Mouse (Mus musculus): ENCODE data around the gene Clrn3.

Clrn3 gene

DNA sequence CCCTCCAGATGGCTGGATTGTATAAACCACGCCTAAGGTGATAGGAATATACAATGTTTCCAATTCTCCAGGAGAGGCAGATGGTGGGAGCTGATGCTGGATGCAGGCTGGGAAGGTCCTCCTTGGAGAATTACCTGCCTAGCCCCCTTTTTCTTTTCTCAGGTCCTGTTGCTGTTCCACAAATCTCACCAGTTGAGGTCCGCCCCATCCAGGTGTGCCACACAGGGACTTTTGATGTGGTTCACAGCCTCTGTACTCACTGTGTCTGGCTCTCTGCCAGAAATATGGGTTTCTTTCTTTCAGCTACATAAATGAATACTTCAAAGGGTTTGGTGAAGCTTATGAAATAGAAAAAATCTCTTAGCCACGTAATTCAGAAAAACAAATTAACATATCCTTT is 13.8 kb upstream of the Clrn3 start:
- POLR2A ChIA-PET, result interaction anchor here in 1 of 4 experiments (0.6 kb wide), 1 partner anchor 198 kb away, joined by 3 read pairs; no protein-coding TSS in a partner anchor
- CTCF ChIA-PET, result interaction anchor here in 2 of 4 experiments (0.6 to 1.4 kb wide), 4 partner anchors 54 to 193 kb away, joined by 3 to 5 read pairs (median 4); no protein-coding TSS in a partner anchor

DNA sequence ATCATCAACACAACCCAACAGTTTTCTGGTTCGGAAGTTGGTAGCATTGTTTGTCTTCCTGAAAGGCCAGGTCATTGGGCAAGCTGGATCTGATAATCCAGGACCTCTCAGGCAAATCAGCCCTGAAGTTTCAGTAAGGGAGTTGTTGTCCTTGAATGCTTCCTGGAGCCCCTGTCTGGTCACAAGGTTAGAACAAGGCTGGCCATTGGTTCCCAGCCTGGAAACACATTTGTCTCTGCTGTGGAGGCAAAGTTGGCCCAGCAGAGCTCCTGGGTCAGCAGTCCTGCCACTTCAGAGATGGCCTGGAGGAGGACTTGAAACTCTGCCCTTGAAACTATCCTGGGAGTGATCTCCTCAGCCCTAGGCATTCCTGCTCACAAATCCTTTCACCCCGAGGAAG is 11.0 kb upstream of the Clrn3 start:
- POLR2A ChIA-PET, result no interaction called here
- CTCF ChIA-PET, result interaction anchor here in 3 of 4 experiments (3.4 to 5.6 kb wide), 5 partner anchors 85 to 196 kb away, joined by 24 to 99 read pairs (median 75); no protein-coding TSS in a partner anchor

DNA sequence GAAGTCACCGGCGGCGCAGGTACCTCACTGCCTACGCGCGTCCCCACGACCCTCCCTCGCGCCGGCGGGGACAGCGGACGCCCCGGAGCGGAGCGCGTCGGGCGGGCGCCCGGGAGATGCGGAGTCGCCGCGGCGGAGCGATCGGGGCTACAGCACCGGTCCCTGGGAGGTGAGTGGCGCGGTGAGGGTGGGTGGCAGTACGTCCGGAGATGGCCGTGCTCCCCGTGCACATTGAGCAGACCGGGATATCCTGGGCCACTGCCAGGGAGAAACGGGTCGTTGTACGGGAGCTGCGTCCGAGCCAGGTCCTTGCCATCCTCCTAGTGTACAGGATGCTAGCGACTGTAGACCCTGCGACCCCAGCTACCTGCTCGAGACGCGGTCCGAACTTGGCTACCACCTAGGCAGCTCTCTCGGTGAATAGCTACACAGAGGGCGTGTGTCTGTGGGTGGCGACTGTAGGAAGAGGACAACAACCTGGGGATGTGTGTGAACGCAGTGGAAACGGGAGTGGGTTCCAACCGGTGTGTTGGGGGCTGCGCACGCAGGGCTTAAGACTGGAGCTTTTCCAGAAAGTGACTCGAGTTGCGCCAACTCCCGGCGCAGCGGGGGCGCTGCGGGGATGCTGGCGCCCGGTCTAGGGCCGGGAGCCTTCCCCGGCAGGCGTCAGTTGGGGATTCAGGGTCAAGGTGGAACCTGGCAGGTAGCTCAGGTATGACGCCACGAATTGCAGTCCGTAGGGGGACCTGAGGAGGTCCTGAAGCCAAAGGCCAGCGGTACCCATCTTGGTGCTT is 9.7 kb upstream of the Clrn3 start:
- POLR2A ChIA-PET, result interaction anchor here in 3 of 4 experiments (0.8 to 2.1 kb wide), 13 partner anchors 21 to 100 kb away, joined by 3 to 17 read pairs (median 3); no protein-coding TSS in a partner anchor

DNA sequence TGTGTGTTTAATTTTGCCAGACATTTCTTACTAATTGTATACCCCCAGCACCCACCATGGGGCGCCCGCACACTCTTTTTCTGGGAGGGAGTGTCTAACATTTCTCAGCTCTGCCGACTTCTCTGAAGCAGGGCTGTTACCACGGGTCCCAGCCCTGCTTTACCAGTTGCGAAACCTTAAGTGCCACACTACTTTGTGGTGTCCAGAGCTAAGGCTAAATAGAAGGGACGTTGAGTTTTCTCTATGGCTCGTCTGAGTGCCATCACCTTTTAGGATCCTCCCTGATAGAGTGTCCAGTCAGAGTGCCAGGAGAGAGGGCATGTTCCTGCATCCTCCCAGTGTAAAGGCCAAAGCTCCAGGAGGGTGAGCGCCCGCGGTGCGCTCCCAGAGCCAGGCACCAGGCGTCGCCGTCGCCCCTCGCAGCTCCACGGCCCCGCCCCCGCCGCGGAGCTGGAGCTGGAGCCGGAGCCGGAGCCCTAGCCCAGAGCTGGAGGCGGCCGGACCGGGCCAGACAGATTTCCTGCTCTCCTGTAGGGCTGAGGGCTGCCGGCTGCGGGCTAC is 9.0 kb upstream of the Clrn3 start, which contains the start of gene Ptpre:
Gene Ptpre, plus strand, starts transcription at position 141 of the 561 bp plus-strand sequence.
- CTCF ChIA-PET, result interaction anchor here (0.5 to 5.6 kb wide), 76 partner anchors 8 to 1782 kb away, joined by 3 to 99 read pairs (median 4); no protein-coding TSS in a partner anchor
- POLR2A ChIA-PET, result interaction anchor here (0.5 to 2.1 kb wide), 14 partner anchors 22 to 438 kb away, joined by 3 to 17 read pairs (median 4); no protein-coding TSS in a partner anchor

More for the DNA sequence above, 9.7 kb upstream of the Clrn3 start:
- CTCF ChIA-PET, result interaction anchor here (0.5 to 5.6 kb wide), 70 partner anchors 8 to 1781 kb away, joined by 3 to 99 read pairs (median 4); no protein-coding TSS in a partner anchor

DNA sequence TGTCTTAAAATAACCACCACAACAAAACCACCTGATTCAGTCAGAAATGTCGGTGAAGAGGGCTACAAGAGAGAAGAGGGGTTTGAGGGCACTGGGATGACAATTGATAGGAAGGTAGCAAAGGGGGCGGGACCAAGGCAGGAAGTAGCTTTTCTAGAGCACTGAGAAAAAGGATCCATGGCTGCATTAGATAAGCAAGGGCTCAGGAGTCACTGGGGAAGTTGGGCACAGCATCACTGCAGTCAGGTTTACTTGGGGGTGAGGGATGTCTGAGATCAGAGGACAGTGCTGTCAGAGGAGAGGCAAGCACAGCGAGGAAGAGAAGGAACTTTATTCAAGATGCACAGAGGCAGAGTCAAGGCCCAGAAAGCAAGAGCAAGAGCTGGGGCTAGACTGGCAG is 7.5 kb upstream of the Clrn3 start:
- ChIA-PET POLR2A (interaction anchor here in 1 of 4 experiments (0.7 to 0.8 kb wide), 2 partner anchors 89 kb away, joined by 3 to 4 read pairs; no protein-coding TSS in a partner anchor), CTCF (interaction anchor here (0.7 to 5.6 kb wide), 11 partner anchors 50 to 1020 kb away, joined by 3 to 99 read pairs (median 24); no protein-coding TSS in a partner anchor)

DNA sequence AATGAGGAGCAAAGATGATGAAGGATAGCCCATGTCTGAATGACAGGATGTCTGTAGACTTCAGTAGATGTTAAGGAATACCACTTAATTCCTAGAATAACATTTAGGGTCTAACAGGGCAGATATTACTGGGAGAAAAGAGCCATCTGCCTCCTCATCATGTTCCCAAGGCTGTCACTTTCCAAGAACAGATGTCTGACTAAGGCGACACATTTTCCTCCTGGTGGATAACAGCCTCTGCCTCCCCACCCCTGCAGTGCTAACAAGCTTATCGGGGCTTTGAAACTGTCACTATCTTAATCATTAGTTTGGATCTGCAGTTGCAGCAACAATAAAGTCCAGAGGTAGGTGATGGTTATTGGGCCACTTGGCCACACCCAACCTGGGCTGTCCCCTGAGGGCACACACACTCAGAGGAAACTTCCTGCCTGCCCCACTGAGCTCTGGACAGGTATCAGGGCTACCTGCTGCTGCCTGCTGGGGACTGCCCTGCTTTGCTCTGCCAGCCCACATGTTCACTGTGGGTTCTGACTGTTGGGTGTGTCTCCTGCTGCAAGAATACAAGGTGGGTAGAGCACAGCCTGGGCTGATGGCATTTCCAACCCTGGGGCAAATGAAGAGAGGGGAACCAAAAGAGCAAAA is 6.2 kb upstream of the Clrn3 start:
- CTCF ChIA-PET, result interaction anchor here in 2 of 4 experiments (0.6 to 5.6 kb wide), 2 partner anchors 36 to 98 kb away, joined by 4 to 75 read pairs; no protein-coding TSS in a partner anchor
- POLR2A ChIA-PET, result no interaction called here

DNA sequence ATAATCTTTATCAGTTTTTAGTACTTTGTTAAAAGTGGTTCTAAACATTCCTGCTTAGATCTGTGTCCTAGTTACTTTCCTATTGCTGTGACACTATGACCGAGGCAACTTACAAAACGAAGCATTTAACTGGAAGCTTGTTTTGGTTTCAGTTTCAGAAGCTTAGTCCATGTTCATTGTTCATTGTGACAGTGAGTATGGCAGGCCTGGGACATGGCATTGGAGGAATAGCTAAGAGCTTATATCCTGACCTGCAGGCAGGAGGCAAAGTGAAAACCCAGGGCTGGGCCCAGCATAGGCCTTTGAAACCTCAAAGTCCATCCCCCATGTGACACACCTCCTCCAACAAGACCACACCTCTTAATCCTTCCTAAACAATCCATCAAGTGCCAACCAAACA is 614 bp upstream of the Clrn3 start:
- CTCF ChIA-PET, result interaction anchor here in 2 of 4 experiments (0.8 to 1.0 kb wide), 2 partner anchors 9 to 207 kb away, joined by 3 read pairs; no protein-coding TSS in a partner anchor

DNA sequence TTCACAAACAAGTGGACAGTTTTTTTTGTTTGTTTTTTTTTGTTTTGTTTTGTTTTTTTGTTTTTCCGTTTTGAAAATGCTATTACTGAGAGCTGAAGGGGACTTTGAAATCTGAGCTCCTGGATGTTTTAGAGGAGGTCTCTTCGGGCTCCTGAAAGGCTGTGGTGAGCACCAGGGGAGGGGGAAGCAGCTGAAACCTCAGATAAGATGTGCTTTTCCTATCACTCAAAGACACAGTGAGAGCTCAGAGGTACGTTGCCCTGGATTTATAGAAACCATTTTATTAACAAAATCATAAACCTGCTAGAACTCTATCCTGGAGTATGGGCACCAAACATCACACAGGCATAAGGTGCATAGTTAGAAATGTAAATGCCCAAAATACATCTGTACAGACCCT is 1.3 kb downstream of the Clrn3 start:
- POLR2A ChIA-PET, result no interaction called here

More for the DNA sequence above, 614 bp upstream of the Clrn3 start:
- POLR2A ChIA-PET, result no interaction called here

DNA sequence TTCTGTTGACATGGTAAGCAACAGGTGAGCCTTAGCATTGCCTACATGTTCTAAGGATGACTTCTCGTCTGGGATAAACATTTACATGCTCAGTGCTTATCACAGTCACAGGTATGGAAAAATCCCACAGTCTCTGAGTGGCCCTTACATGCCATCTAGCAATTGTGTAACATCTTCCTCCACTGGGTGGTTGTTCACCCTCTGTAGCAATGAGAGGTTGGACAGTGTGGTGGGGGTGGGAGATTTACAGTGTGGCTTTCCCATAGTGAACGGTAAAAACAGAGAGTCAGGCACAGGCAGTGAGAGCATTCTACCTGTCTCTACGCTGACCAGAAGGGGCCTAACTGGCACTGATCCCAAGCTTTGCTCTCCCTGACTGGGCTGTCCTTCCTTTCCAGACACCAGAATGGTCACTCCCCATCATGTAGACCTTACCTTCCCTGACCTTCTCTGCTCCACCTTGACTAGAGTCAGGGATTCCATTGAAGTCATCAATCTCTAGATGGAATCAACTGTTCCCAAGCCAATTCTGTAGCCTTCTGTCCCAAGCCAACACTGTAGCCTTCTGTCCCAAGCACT is 1.8 kb downstream of the Clrn3 start:
- ChIA-PET CTCF (no interaction called here), POLR2A (no interaction called here)

More for the DNA sequence above, 1.3 kb downstream of the Clrn3 start:
- CTCF ChIA-PET, result no interaction called here

DNA sequence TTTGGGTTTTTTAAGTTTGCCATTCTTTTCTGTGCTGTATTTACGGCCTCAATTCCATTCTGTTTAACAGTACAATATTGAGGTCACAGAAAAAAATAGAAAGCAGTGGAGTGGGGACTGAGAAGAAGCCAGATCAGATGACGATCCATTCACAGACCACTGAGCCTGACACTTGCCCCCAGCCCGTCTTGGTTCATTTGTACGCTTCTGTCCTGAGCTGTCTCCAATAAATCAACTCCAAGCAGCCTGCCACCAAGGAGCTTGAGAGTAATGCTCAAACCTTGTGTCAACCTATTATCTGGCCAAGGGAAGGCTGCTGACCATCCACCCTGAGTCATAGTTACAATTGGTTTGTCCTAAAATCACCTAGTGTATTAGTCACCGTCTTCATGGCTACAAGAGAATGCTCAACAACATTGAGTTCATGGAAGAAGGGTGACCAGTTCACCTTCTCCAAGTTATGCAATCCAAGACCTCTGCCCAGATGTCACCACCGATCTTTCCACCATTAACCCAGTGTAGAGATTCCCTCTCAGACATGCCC is 4.0 kb downstream of the Clrn3 start:
- ChIA-PET POLR2A (no interaction called here), CTCF (interaction anchor here in 1 of 4 experiments (2.2 kb wide), 1 partner anchor 37 kb away, joined by 7 read pairs; no protein-coding TSS in a partner anchor)

DNA sequence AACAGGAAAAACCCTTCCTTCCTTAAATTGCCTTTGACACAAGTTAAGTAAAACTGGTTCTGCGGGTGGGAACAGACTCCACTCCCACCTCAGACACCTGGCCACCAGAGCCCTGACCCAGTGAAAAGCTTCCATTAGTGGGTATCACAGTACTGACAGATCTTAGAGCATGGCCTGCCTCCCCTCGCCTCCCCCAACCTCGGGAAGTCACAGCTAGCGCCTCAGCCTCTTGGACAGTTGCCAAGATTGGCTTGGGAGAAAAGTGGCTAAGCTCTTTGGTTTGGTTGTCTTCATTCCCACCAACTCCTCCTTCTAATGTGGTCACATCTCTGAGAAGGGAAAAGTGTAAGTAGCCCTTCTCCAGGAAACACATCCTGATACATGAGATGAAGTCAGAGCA is 4.5 kb downstream of the Clrn3 start:
- ChIA-PET POLR2A (no interaction called here), CTCF (interaction anchor here in 1 of 4 experiments (2.2 to 2.4 kb wide), 2 partner anchors 14 to 36 kb away, joined by 7 to 8 read pairs; partner anchors contain the start of gene Ptpre)

DNA sequence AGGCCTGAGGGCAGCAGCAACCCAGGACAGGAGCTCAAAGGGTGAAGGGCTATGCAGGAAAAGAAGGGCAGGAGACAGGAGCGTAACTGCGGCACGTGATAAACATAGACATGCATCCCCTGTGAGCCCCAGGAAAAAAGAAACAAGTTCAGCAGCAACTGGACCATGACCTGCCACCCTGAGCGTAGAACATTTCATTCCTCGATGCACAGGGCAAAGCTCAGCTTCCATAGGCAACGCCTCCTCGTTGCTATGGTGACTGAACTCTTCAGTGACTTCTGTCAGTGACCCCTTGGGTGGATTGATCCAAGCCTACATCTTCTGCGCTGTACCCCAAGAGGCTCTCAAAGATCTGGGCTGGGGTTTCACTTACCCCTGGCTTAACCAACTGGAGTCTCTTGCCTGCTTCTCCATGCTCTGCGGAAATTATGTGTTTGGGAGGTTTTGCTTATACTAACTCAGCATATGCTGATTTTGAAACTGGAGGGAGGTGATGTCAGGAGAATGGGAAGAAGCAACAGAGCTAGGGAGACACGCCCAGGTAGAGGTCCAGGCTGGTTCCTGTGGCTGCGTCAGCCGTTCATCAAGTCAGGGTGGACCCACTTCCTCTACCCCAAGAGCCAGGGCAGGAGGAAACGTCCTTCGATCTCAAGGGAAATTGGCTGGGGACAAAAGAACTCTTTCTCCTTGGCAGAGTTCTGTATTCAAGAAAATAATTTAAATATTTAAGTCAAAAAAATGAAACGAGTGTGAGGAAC is 6.5 kb downstream of the Clrn3 start:
- ChIA-PET CTCF (interaction anchor here in 3 of 4 experiments (0.7 to 2.4 kb wide), 4 partner anchors 16 to 432 kb away, joined by 3 to 8 read pairs (median 4); partner anchors contain the start of gene Ptpre (in 2 of the 3)), POLR2A (interaction anchor here in 1 of 4 experiments (0.7 kb wide), 1 partner anchor 174 kb away, joined by 3 read pairs; no protein-coding TSS in a partner anchor)

DNA sequence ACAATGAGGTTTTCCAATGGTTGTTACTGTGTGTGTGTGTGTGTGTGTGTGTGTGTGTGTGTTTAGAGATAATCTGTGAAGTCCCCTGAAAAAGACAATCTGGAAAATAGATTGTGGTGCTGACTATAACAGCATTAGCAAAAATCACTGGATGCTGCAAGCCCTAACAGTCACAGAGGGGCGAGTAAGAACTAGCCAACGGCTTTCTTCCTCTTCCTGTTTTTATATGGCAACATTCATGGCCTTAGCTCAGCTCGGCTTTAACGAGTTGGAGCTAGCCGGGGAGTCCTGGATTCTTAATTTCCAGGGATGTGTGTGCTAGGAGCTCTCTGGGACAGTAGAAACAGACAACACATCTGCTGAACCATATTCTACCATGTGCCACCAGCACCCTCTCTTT is 8.2 kb downstream of the Clrn3 start:
- ChIA-PET POLR2A (interaction anchor here in 1 of 4 experiments (0.6 to 1.2 kb wide), 2 partner anchors 12 to 1405 kb away, joined by 3 read pairs; no protein-coding TSS in a partner anchor), CTCF (interaction anchor here in 1 of 4 experiments (1.1 kb wide), 1 partner anchor 104 kb away, joined by 3 read pairs; no protein-coding TSS in a partner anchor)

DNA sequence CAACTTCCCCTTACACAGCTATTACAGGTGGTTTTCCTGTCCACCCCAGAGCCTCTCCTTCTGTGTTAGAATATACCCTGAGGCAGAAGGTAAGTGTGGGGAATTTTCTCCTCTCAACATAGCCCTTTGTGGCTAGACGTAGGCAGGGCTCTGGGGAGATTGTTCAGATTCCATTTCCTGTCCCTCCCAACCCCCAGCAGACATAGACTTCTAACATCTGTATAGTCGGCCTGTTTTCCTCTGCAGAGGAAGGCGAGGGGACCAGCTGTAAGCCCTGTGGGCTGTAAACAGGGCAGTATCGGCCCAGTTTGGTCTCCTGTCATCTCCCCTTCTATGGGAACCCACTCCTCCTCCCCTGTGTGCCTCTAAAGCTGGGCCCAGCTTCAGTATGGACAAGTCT is 11.3 kb downstream of the Clrn3 start:
- CTCF ChIA-PET, result interaction anchor here in 2 of 4 experiments (0.6 to 1.1 kb wide), 2 partner anchors 113 to 115 kb away, joined by 3 to 4 read pairs; no protein-coding TSS in a partner anchor
- POLR2A ChIA-PET, result no interaction called here

DNA sequence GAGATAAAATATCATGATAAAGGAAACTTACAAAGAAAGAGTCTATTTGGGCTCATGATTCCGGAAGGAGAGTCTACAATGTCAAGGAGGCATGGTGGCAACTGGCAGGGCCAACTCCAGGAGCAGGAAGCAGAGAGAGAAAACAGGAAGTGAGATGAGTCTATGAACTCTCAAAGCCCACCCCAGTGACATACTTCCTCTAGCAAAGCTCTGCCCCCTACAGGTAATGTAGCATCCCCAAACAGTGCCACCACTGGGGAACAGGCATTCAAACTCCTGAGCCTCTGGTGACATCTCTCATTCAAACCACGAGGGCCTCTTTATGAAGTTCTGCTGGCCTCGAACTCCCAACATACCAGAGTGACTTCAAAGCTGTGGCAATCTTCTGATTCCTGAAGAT is 16.7 kb downstream of the Clrn3 start:
- CTCF ChIA-PET, result no interaction called here
- POLR2A ChIA-PET, result no interaction called here

DNA sequence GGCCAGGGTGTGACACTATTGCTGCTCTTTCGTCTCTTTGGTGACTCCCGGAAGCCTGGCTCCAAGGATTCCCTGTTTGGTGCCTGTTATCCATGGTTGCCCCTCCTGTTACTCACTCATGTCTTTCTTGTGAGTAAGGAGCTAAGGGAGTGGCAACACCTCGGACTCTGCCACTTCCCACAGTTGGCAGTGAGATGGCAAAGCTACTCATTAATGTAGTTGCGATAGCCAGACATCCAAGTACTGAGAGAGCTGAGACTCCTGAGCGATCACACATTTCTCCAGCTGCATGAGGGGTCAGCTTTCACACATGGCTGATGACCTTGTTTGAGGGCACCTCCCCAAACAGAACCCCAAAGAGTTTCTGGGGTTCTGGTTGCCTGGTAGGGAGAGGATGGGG is 18.0 kb downstream of the Clrn3 start:
- POLR2A ChIA-PET, result no interaction called here
- CTCF ChIA-PET, result interaction anchor here in 3 of 4 experiments (0.5 to 1.2 kb wide), 5 partner anchors 15 to 373 kb away, joined by 3 to 5 read pairs (median 4); partner anchors contain the start of gene Ptpre (in 1 of the 3)

DNA sequence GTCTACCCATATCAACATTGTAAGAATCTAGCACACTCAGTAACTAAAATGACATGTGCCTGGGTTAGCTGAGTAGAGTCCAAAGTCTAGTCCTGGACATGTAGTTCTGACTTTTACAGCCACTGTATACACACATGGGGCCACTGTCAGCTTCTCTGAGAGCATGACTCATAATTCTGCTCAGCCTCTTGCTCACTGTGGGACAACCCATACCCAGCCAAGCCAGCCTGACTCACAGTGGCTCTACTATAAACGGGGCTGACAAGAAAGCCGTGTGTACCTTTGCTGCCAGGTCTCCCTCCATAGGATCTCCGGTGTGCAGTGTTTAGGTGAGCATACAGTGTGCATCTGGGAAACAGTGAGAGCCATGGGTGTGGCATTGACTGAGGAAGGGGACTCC is 19.2 kb downstream of the Clrn3 start:
- ChIA-PET CTCF (interaction anchor here in 2 of 4 experiments (0.6 to 1.2 kb wide), 3 partner anchors 16 to 1840 kb away, joined by 3 to 5 read pairs (median 4); no protein-coding TSS in a partner anchor), POLR2A (no interaction called here)
